Mouse (Mus musculus) layer of hippocampus, postnatal 14 days (tissue): Measurements from ENCODE around the gene Bnip2. TPM values are rescaled to one million over a fixed set of nuclear protein-coding genes. Genes with fewer than 3 reads are reported as not detected.
"Not testable (repeated sequence)": the region's sequence is repeated elsewhere in the genome, so short reads cannot be mapped to it uniquely, and the experiment has no call there.

Experiments used
- DNase-seq, 2 experiments: peaks; one replicate each; pipeline ENCODE4 v3.0.0; 2021 to 2022; ENCODE audit warnings: low spot score in 2 of 2, mixed read lengths in 1 of 2
- total RNA-seq, 2 experiments: library from RNA; stranded (reverse); gene quantifications; 2 replicates each; pipeline ENCODE4 v1.2.3; 2021

Gene Bnip2
- total RNA-seq, 2 experiments from 2014 or later = 31.9 to 43.6 TPM

- no peak for DNase-seq
Measured at GRCm38 (mm10) chr9:70009754-70010304, 20.6 kb downstream of the Bnip2 start.

GRCm38 (mm10) chr9:70010781-70011473 is 21.7 kb downstream of the Bnip2 start:
- DNase-seq = no peak

- peak in 1 of 2 experiments; percentile 12 for DNase-seq
Measured at GRCm38 (mm10) chr9:70011537-70012407, 22.5 kb downstream of the Bnip2 start.

GRCm38 (mm10) chr9:70012408-70012901 is 23.2 kb downstream of the Bnip2 start, which contains the start of gene Gtf2a2:
Gtf2a2 (plus strand) TSS chr9:70012550.
- peak; percentile 91 to 92 for DNase-seq

GRCm38 (mm10) chr9:70015632-70016031 is 26.4 kb downstream of the Bnip2 start:
- DNase-seq = no peak

- peak in 1 of 2 experiments; percentile 10 for DNase-seq
Measured at GRCm38 (mm10) chr9:70018879-70019278, 29.6 kb downstream of the Bnip2 start.

- DNase-seq = no peak
Measured at GRCm38 (mm10) chr9:70021610-70022009, 32.3 kb downstream of the Bnip2 start.

- no peak for DNase-seq
Measured at GRCm38 (mm10) chr9:70022083-70022482, 32.8 kb downstream of the Bnip2 start.

GRCm38 (mm10) chr9:70023615-70024014 is 34.3 kb downstream of the Bnip2 start:
- not testable (repeated sequence) for DNase-seq

- no peak for DNase-seq
Measured at GRCm38 (mm10) chr9:70024648-70025047, 35.4 kb downstream of the Bnip2 start.

- DNase-seq = no peak
Measured at GRCm38 (mm10) chr9:70025365-70026012, 36.2 kb downstream of the Bnip2 start.

- DNase-seq = no peak
Measured at GRCm38 (mm10) chr9:70032167-70032566, 42.9 kb downstream of the Bnip2 start.

- DNase-seq = no peak
Measured at GRCm38 (mm10) chr9:70033056-70033455, 43.8 kb downstream of the Bnip2 start.

- no peak for DNase-seq
Measured at GRCm38 (mm10) chr9:70034702-70035101, 45.4 kb downstream of the Bnip2 start.

GRCm38 (mm10) chr9:70036646-70037045 is 47.4 kb downstream of the Bnip2 start:
- no peak for DNase-seq

GRCm38 (mm10) chr9:70037988-70038387 is 48.7 kb downstream of the Bnip2 start, which contains the start of gene Gcnt3:
Gcnt3 (minus strand) TSS chr9:70038088.
- DNase-seq = no peak

GRCm38 (mm10) chr9:70039597-70040385 is 50.5 kb downstream of the Bnip2 start:
- no peak for DNase-seq

GRCm38 (mm10) chr9:70040570-70040969 is 51.3 kb downstream of the Bnip2 start:
- DNase-seq = no peak

GRCm38 (mm10) chr9:70042137-70042536 is 52.9 kb downstream of the Bnip2 start:
- DNase-seq = no peak

- DNase-seq = no peak
Measured at GRCm38 (mm10) chr9:70042935-70043334, 53.7 kb downstream of the Bnip2 start.
